29 mouse cellular contexts compared by ENCODE assay signal in genomic region chr12:57508938-57509337, GRCm38 (mm10). TPM values are rescaled to one million over a fixed set of nuclear protein-coding genes. Genes with fewer than 3 reads are reported as not detected.
A peak's percentile ranks its signal among the peaks of the same experiment; 100 is the strongest.
DNase-seq lines count a peak whose midpoint lies in the region; ATAC-seq and TF ChIP-seq lines count a peak whose summit lies in the region.
"Had no signal": no experiment of that assay in that cellular context is flagged by ENCODE, and none has a peak within 500 bp of the region (broad histone marks: within the 10 kb centered on the region; RNA-seq: fewer than 3 reads in every experiment).

No protein-coding gene starts in this region.

- no peak for DNase-seq in lung, embryonic 14.5 days
- no peak for DNase-seq in lung, postnatal 14 days
- DNase-seq in urinary bladder, postnatal 14 days (ENCODE audit: low spot score), result peak; percentile 21
- DNase-seq in urinary bladder, adult 2 months (ENCODE audit: low spot score), result no peak
- DNase-seq in hindbrain, embryonic 14.5 days (ENCODE audit: low spot score), result no peak
- DNase-seq: adrenal gland, adult 8-10 months; cerebellum, adult 18-20 months; cerebellum, postnatal 14 days; heart, postnatal 36 days; kidney, postnatal 36 days; layer of hippocampus, postnatal 36 days; retina, postnatal 1 day; right cerebral cortex, postnatal 4 days; thymus, postnatal 25 days had no signal

- no peak overlapping the region for H3K27ac ChIP-seq in intestine, postnatal 0 days (ENCODE audit: low read depth, low read length)
- H3K27ac ChIP-seq in intestine, embryonic 16.5 days (ENCODE audit: low read length), result no peak overlapping the region
- H3K27ac ChIP-seq in lung, embryonic 14.5 days (ENCODE audit: low read depth), result peak overlapping the region; percentile 31
- H3K27ac ChIP-seq in hindbrain, embryonic 14.5 days, result no peak overlapping the region
- H3K27ac ChIP-seq: embryonic facial prominence, embryonic 13.5 days; forebrain, embryonic 13.5 days; heart, embryonic 15.5 days; hindbrain, embryonic 13.5 days; liver, embryonic 14.5 days; midbrain, embryonic 15.5 days; neural tube, embryonic 13.5 days had no signal

- no peaks in the 10 kb centered on the region for H3K36me3 ChIP-seq in intestine, postnatal 0 days (ENCODE audit: control insufficient read depth, insufficient read depth)
- H3K36me3 ChIP-seq in intestine, embryonic 16.5 days (ENCODE audit: control insufficient read depth, insufficient read depth, low read length), result no peaks in the 10 kb centered on the region
- no peaks in the 10 kb centered on the region for H3K36me3 ChIP-seq in lung, embryonic 14.5 days (ENCODE audit: insufficient read depth)
- no peaks in the 10 kb centered on the region for H3K36me3 ChIP-seq in hindbrain, embryonic 14.5 days (replicated peaks; ENCODE audit: control insufficient read depth, insufficient read depth)
- H3K36me3 ChIP-seq: embryonic facial prominence, embryonic 13.5 days; heart, embryonic 15.5 days; hindbrain, embryonic 13.5 days; midbrain, embryonic 15.5 days; neural tube, embryonic 13.5 days had no signal

- H3K4me2 ChIP-seq in intestine, postnatal 0 days (replicated peaks; ENCODE audit: low read depth), result no peak overlapping the region
- H3K4me2 ChIP-seq in intestine, embryonic 16.5 days (ENCODE audit: low read depth, low read length), result no peak overlapping the region
- no peak overlapping the region for H3K4me2 ChIP-seq in lung, embryonic 14.5 days
- H3K4me2 ChIP-seq in hindbrain, embryonic 14.5 days (replicated peaks), result no peak overlapping the region
- H3K4me2 ChIP-seq: embryonic facial prominence, embryonic 13.5 days; forebrain, embryonic 13.5 days; heart, embryonic 15.5 days; hindbrain, embryonic 13.5 days; midbrain, embryonic 15.5 days; neural tube, embryonic 13.5 days had no signal

- H3K4me1 ChIP-seq in intestine, postnatal 0 days (replicated peaks; ENCODE audit: control insufficient read depth, insufficient read depth, low read length), result no peaks in the 10 kb centered on the region
- H3K4me1 ChIP-seq in intestine, embryonic 16.5 days (ENCODE audit: control insufficient read depth, insufficient read depth, low read length), result no peaks in the 10 kb centered on the region; the same call in 1 of the 2 replicates
- no peaks in the 10 kb centered on the region for H3K4me1 ChIP-seq in lung, embryonic 14.5 days (ENCODE audit: insufficient read depth)
- no peaks in the 10 kb centered on the region for H3K4me1 ChIP-seq in hindbrain, embryonic 14.5 days (replicated peaks; ENCODE audit: control insufficient read depth, insufficient read depth, low read length)
- H3K4me1 ChIP-seq: embryonic facial prominence, embryonic 13.5 days; forebrain, embryonic 13.5 days; heart, embryonic 15.5 days; hindbrain, embryonic 13.5 days; midbrain, embryonic 15.5 days; neural tube, embryonic 13.5 days had no signal

- H3K9ac ChIP-seq in intestine, postnatal 0 days (ENCODE audit: low read depth, low read length), result no peak overlapping the region
- H3K9ac ChIP-seq in intestine, embryonic 16.5 days (ENCODE audit: low read depth, low read length), result no peak overlapping the region
- no peak overlapping the region for H3K9ac ChIP-seq in lung, embryonic 14.5 days
- H3K9ac ChIP-seq in hindbrain, embryonic 14.5 days, result no peak overlapping the region
- H3K9ac ChIP-seq: embryonic facial prominence, embryonic 13.5 days; forebrain, embryonic 13.5 days; heart, embryonic 15.5 days; hindbrain, embryonic 13.5 days; liver, embryonic 14.5 days; midbrain, embryonic 15.5 days; neural tube, embryonic 13.5 days had no signal

- no peaks in the 10 kb centered on the region for H3K27me3 ChIP-seq in intestine, postnatal 0 days (replicated peaks; ENCODE audit: control insufficient read depth, insufficient read depth, low read length)
- no peaks in the 10 kb centered on the region for H3K27me3 ChIP-seq in intestine, embryonic 16.5 days (replicated peaks; ENCODE audit: control insufficient read depth, insufficient read depth, low read length)
- H3K27me3 ChIP-seq in lung, embryonic 14.5 days (ENCODE audit: insufficient read depth, low read length), result no peaks in the 10 kb centered on the region
- no peaks in the 10 kb centered on the region for H3K27me3 ChIP-seq in hindbrain, embryonic 14.5 days (ENCODE audit: control insufficient read depth, insufficient read depth, low read length)
- H3K27me3 ChIP-seq: embryonic facial prominence, embryonic 13.5 days; forebrain, embryonic 13.5 days; heart, embryonic 15.5 days; hindbrain, embryonic 13.5 days; midbrain, embryonic 15.5 days; neural tube, embryonic 13.5 days; Patski had no signal

- H3K4me3 ChIP-seq in intestine, postnatal 0 days (ENCODE audit: low read depth, low read length), result no peak overlapping the region
- no peak overlapping the region for H3K4me3 ChIP-seq in intestine, embryonic 16.5 days (ENCODE audit: low read length)
- H3K4me3 ChIP-seq in lung, embryonic 14.5 days (ENCODE audit: low read depth, low read length), result no peak overlapping the region
- no peak overlapping the region for H3K4me3 ChIP-seq in hindbrain, embryonic 14.5 days (replicated peaks; ENCODE audit: low read length)
- H3K4me3 ChIP-seq: embryonic facial prominence, embryonic 13.5 days; erythroblast, embryonic 14.5 days; forebrain, embryonic 13.5 days; heart, embryonic 15.5 days; hindbrain, embryonic 13.5 days; midbrain, embryonic 15.5 days; myocyte; neural tube, embryonic 13.5 days had no signal

- no peak for TF ChIP-seq CTCF in intestine, postnatal 0 days (IDR thresholded peaks at IDR 0.05; ENCODE audit: low read depth)
- TF ChIP-seq CTCF in lung, embryonic 14.5 days (IDR thresholded peaks at IDR 0.05; ENCODE audit: low read depth), result no peak

- no peaks in the 10 kb centered on the region for H3K9me3 ChIP-seq in intestine, postnatal 0 days (ENCODE audit: control insufficient read depth)
- H3K9me3 ChIP-seq in intestine, embryonic 16.5 days (ENCODE audit: control insufficient read depth, low read length), result no peaks in the 10 kb centered on the region
- no peaks in the 10 kb centered on the region for H3K9me3 ChIP-seq in lung, embryonic 14.5 days (ENCODE audit: low read depth, low read length)
- no peaks in the 10 kb centered on the region for H3K9me3 ChIP-seq in hindbrain, embryonic 14.5 days (ENCODE audit: control insufficient read depth, low read length)
- H3K9me3 ChIP-seq: embryonic facial prominence, embryonic 13.5 days; forebrain, embryonic 13.5 days; heart, embryonic 15.5 days; hindbrain, embryonic 13.5 days; midbrain, embryonic 15.5 days; neural tube, embryonic 13.5 days had no signal

- 39% methylated on average over 11 of the region's 11 CpGs for WGBS in intestine, postnatal 0 days
- WGBS in intestine, embryonic 16.5 days, result 35% methylated on average over 11 of the region's 11 CpGs
- WGBS in lung, embryonic 14.5 days, result 42% methylated on average over 11 of the region's 11 CpGs
- 47% methylated on average over 11 of the region's 11 CpGs for WGBS in hindbrain, embryonic 14.5 days

- peak; percentile 53; the same call in 1 of the 2 replicates for ATAC-seq in intestine, postnatal 0 days
- no peak for ATAC-seq in intestine, embryonic 16.5 days
- no peak for ATAC-seq in lung, embryonic 14.5 days (ENCODE audit: insufficient read depth)
- no peak for ATAC-seq in hindbrain, embryonic 14.5 days (ENCODE audit: low FRiP score)
- ATAC-seq: CD4-positive, CD25-positive, alpha-beta regulatory T cell, adult 4 months; forebrain, embryonic 13.5 days; inflammation-experienced regulatory T-cells, adult 6 months; midbrain, embryonic 15.5 days; Patski had no signal

RNA-seq across cellular contexts. Expression of gene Foxa1, which starts 37.8 kb away (rescaled TPM):
- polyA plus RNA-seq in intestine, postnatal 0 days (2015; fragmentation: Nextera tagmentation; extraction: Ambion mirVana), result 3.7 and 4.0 TPM in 2 replicates
- 2.9 and 3.3 TPM in 2 replicates for polyA plus RNA-seq in intestine, embryonic 16.5 days (2015; fragmentation: Nextera tagmentation; extraction: Ambion mirVana)
- 21.1 and 22.5 TPM in 2 replicates for polyA plus RNA-seq in lung, embryonic 14.5 days (2014; fragmentation: Nextera tagmentation; extraction: Ambion mirVana)
- 59.0 and 73.3 TPM in 2 replicates for polyA plus RNA-seq in urinary bladder, adult 2 months (2012; rRNA removed)
- polyA plus RNA-seq in hindbrain, embryonic 14.5 days (2014; fragmentation: Nextera tagmentation; extraction: Ambion mirVana), result 1.1 and 1.2 TPM in 2 replicates
- polyA plus RNA-seq: CD4-positive, CD25-positive, alpha-beta regulatory T cell, adult 4 months; erythroblast, embryonic 14.5 days; inflammation-experienced regulatory T-cells, adult 6 months; limb, embryonic 11.5 days; myocyte had no signal

RNA-seq across cellular contexts. Expression of gene Ttc6, which starts 55.0 kb away (rescaled TPM):
- 0.20 and 0.43 TPM in 2 replicates for polyA plus RNA-seq in intestine, postnatal 0 days (2015; fragmentation: Nextera tagmentation; extraction: Ambion mirVana)
- polyA plus RNA-seq in intestine, embryonic 16.5 days (2015; fragmentation: Nextera tagmentation; extraction: Ambion mirVana), result 0.50 and 0.81 TPM in 2 replicates
- 6.9 and 7.3 TPM in 2 replicates for polyA plus RNA-seq in lung, embryonic 14.5 days (2014; fragmentation: Nextera tagmentation; extraction: Ambion mirVana)
- polyA plus RNA-seq in urinary bladder, adult 2 months (2012; rRNA removed), result 8.5 and 11.9 TPM in 2 replicates
- 0.96 and 1.6 TPM in 2 replicates for polyA plus RNA-seq in hindbrain, embryonic 14.5 days (2014; fragmentation: Nextera tagmentation; extraction: Ambion mirVana)
- polyA plus RNA-seq: CD4-positive, CD25-positive, alpha-beta regulatory T cell, adult 4 months; erythroblast, embryonic 14.5 days; inflammation-experienced regulatory T-cells, adult 6 months; myocyte had no signal
